Mouse (Mus musculus): ENCODE results near the gene Krtap19-1.
A peak's percentile ranks its signal among the peaks of the same experiment; 100 is the strongest.

Krtap19-1 gene

DNA sequence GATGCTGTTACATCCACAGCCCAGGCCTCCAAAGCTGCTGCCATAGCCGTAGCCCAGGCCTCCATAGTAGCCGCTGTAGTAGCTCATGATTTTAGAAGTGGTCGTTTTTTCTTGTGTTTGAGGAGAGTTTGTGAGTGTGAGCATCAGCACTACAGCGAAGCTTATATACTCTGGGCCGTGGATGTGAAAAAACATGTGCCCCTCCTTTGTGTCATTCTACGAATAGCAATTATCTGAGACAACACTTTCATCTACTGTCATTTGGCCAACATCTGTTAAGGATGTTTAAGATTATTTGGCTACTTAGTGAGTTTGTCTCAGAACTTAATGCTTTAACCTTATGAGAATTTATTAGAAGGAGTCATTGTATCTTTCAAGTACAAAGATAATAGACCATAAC is at the start of gene Krtap19-1:
Gene Krtap19-1, minus strand, starts transcription at position 101 of the 400 bp plus-strand sequence.
- DNase-seq, result no peak

DNA sequence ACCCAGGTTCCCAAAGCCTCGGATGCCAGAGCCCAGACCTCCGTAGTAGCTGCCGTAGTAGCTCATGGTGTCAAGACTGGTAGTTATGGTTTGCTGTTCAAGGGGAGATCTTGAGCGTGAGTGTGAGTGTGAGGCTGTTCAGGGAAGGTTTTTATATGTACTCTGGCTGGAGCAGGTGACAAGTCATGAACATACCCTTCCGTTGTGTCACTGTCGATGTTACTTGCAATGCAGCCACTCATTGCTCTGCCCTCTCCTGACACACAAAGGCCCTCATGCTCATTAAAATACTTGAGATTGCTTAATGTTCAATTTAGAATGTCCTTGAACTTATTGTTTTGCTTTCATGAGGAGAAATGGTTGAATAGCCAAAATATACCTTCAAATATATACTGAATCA is 27.1 kb upstream of the Krtap19-1 start, which contains the start of gene Krtap19-5:
Gene Krtap19-5, minus strand, starts transcription at position 101 of the 400 bp plus-strand sequence.
- DNase-seq, result no peak

DNA sequence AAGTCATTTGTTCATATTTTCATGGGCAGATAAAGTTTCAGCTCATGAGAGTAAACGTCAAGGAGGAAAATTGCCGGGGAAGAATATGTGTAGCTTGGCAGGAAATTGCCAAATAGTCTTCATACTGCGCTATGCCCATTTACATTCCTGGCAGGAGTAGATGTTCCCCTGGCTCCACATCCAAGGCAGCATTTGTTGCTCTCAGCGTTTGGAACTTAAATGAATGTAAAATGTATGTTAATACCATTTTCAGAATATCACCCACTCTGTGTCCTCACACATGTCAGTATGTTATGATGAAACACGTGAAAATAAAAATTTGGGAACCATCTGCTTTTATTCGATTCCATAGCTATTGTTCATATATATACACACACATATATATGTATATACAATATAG is 17.7 kb upstream of the Krtap19-1 start:
- DNase-seq, result no peak

DNA sequence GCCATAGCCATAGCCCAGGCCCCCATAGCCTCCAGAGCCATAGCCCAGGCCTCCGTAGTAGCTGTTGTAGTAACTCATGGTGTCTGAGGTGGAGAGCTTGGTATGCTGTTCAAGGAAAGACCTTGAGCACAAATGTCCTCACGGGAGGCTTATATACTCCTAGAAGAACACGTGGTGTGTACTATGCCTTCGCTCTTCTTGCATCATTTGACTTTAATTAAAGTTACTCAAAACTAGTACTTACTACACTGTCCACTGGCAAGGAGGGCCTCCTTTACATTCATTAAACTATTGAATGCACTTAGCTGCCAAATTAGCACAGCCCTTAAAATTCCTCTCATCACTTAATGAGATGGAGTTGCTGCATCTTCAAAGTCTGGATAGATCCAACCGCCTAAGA is 15.8 kb upstream of the Krtap19-1 start, which contains the start of gene Krtap19-4:
Gene Krtap19-4, minus strand, starts transcription at position 101 of the 400 bp plus-strand sequence.
- no peak for DNase-seq

DNA sequence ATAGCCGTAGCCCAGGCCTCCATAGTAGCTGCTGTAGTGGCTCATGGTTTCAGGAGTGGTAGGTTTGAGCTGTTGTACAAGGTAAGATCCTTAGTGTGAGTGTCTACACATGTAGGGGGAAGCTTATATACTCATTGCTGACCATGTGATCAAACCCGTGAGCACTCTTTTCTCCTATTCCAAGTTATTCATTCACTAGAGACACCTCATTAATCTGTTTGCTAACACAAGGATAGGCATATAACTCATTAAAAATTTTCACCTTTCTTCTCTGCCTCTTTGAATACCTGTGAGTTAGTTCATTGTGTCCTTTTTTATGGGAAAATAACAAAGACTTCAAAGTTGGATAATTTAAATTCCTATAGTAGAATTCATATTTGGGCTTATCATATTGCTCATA is 8.7 kb upstream of the Krtap19-1 start, which contains the start of gene Krtap19-3:
Gene Krtap19-3, minus strand, starts transcription at position 101 of the 400 bp plus-strand sequence.
- DNase-seq, result no peak

DNA sequence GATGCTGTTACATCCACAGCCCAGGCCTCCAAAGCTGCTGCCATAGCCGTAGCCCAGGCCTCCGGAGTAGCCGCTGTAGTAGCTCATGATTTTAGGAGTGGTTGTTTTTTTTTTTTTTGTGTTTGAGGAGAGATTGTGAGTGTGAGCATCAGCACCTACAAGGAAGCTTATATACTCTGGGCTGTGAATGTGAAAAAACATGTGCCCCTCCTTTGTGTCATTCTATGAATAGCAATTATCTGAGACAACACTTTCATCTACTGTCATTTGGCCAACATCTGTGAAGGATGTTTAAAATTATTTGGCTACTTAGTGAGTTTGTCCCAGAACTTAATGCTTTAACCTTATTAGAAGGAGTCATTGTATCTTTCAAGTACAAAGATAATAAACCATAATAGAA is 5.0 kb upstream of the Krtap19-1 start, which contains the start of gene Krtap19-2:
Gene Krtap19-2, minus strand, starts transcription at position 101 of the 400 bp plus-strand sequence.
- DNase-seq, result no peak

DNA sequence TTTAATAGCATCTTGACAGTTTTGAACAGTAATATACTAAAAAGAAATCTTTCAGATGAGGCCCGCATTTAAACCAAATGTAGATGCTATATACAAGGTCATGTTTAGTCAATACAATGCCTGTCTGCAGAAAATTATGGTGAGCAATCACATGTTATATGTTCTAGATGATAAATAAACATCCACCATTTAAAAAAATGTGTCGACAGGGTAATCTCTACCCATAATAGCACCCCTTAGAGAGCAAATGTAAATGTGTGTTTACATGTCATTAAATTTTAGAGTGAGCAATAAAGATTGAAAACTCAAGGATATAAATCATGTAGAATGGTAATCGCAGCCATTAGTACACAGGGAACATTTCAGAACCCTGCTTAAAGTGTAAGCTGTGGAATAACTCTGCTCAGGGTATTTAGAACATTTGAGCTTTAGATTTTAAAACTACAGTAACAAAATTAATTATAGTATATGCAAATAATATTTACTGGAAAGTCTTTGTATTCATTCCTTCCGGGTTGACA is 4.3 kb downstream of the Krtap19-1 start:
- DNase-seq, result no peak

DNA sequence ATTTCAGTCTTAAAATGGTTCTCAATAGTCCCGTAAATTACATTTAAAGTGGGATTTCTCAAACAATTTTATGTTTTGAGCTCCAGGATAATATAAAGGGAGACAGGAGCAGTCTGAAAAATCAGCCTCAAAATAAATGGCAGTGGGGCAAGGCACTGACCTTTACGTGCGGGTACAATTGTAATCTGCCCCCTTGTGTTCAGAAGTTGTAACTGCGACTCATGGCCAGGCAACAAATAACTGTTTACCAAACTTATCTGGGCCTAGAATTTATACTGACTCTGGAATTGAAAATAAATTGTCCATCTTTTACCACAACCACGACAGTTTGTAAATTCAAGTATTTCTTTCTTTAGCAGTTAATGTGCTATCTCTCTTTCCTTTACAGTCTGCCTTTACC is 17.8 kb downstream of the Krtap19-1 start:
- peak; percentile 5 to 36 for DNase-seq

DNA sequence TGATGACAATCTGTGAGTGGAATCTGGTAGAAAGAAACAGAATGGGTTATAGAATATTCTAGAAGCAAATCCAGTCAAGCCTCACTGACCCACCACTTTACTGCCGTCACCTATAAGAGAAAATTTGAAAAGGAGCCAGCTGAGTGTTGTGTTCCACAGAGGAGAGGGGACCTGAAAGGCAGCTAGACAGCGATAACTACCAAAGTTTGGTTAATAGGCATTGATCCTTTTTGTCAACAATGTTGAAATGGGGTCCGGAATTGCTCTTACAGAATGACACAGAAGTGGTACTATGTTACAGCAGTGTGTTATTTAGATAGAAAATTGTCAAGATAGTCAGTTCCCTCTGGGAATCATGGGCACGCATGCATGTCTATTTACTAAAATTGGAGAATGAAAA is 20.7 kb downstream of the Krtap19-1 start:
- no peak for DNase-seq

DNA sequence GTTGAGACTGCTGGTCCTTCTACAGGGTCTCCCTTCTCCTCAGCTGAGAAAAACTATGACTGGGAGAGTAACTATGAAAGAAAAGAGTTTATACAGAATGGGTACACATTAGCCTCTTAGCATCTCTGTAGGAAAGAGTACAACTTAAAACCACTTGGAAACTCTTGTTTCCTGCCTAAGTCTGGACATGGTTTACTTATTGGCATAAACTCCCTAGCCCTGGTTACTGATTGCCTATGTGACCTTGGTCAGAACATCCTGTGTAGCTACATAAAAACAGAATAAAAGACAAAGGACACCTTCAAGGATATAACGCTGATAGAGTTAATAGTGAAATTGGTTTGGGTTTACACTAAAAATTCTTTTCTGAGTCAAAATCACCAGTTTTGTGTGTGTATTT is 21.8 kb downstream of the Krtap19-1 start:
- no peak for DNase-seq

DNA sequence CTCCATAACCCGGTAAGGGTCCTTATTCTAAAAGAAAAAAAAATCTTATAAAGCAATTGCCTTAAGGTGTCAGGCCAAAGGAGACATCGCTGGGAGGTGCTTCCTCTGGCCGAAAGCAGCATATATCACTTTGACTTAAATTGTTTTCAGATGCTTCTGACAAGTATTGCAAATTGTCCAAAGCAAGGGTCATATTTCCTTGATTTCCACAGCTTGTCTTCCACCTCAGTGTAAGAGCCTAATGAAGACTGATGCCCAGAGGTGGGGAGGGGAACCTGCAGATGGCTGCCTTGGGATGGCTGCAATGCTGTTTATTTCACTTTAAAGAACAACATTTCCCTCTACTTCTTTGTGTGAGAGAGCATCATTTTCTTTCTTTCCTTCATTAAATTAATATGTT is 42.2 kb downstream of the Krtap19-1 start:
- DNase-seq, result no peak

DNA sequence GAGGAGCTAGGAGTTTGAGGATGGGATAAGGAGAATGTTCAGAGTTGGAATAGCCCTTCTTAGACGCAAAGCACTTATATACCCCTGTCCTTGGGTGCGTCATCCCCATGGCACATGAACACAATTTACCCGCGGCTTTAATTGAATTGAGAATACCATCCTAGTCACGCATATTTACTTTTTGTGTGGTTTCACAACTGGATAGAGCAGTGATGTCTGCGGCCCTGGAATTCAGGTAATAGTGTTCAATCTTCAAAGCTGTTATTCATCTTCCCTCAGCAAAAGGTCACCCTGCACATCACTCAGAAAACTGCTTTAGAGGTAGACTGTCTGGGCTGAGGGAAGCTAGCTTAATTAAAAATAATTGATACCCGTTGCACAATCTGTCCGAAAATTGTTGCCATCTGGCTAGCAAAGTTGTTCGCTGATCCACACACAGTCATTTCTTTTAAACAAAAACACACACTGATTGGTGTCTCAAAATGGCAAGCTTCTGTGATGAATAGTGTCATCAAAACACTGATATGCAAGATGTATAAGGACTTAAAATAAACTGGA is 43.0 kb downstream of the Krtap19-1 start, which contains the start of gene Krtap14:
Gene Krtap14, minus strand, starts transcription at position 51 of the 558 bp plus-strand sequence.
- DNase-seq, result no peak

DNA sequence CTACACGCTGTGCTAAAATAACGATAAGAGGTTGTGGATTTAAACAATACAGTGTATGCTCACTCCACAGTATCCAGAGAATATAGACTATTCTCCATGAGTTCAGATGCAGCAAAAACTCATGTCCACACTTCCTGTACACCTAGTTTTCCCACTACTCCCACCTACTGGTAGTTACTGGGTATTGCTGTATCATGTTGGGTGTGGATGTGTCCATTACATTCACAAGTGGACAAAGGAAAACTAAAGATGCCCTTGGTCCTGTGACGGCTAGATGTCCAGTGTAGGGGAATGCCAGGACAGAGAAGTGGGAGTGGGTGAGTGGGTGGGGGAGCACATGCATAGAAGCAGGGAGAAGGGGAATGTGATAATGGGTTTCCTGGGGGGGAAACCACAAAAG is 45.5 kb downstream of the Krtap19-1 start:
- DNase-seq, result no peak

DNA sequence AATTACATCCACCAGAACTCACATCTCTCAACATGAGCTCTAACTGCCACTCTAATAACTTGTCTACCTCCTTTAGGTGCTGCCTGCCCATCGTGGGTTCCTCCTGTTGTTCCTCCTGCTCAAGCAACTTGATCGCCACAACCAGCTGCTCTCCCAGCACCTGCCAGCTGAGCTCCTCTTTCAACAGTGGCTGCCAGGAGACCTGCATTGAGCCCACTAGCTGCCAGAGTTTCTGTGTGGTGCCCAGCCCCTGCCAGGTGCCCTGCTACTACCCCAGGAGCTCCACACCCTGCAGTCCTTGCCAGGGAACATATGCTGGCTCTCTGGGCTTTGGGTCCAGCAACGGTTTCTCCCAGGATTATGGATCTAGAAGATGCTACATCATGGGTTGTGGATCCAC is 49.1 kb downstream of the Krtap19-1 start, which contains the start of gene Krtap15:
Gene Krtap15, plus strand, starts transcription at position 150 of the 400 bp plus-strand sequence.
- no peak for DNase-seq

All from kidney, postnatal 4 days (tissue).